Mouse (Mus musculus) myocyte (in vitro differentiated cells): Measurements from ENCODE around the gene Atxn7. TPM values are rescaled to one million over a fixed set of nuclear protein-coding genes. Genes with fewer than 3 reads are reported as not detected.

Source experiments
- H3K27me3 ChIP-seq: one replicate; pipeline ENCODE4 v1.6.1; 2011; ENCODE audit not compliant: control insufficient read depth, insufficient read depth, insufficient read length
- H3K36me3 ChIP-seq: one replicate; pipeline ENCODE4 v1.6.1; 2011; ENCODE audit not compliant: control insufficient read depth, insufficient read depth
- H3K4me2 ChIP-seq: one replicate; pipeline ENCODE4 v1.6.1; 2011; ENCODE audit warnings: low read depth, control low read depth
- H3K4me3 ChIP-seq: one replicate; pipeline ENCODE4 v1.5.1; 2011; ENCODE audit warnings: mild to moderate bottlenecking, control low read depth, moderate library complexity
- H3K79me2 ChIP-seq: one replicate; pipeline ENCODE4 v1.6.1; 2011; ENCODE audit not compliant: control insufficient read depth, insufficient read depth
- H3ac ChIP-seq: one replicate; pipeline ENCODE4 v1.6.1; 2011; ENCODE audit not compliant: control insufficient read depth, insufficient read length
- CEBPB ChIP-seq: IDR thresholded peaks from 2 replicates; pipeline ENCODE4 v1.6.1; 2011; ENCODE audit warnings: mild to moderate bottlenecking, moderate library complexity; ENCODE audit not compliant: poor library complexity, insufficient read depth, severe bottlenecking
- E2F4 ChIP-seq: IDR thresholded peaks from one replicate; pipeline ENCODE4 v1.6.1; 2011; ENCODE audit warnings: mild to moderate bottlenecking, control low read depth, moderate library complexity; ENCODE audit not compliant: insufficient read depth
- MAX ChIP-seq: IDR thresholded peaks from one replicate; pipeline ENCODE4 v1.6.1; 2011; ENCODE audit warnings: low read depth, mild to moderate bottlenecking, control low read depth
- MYOD1 ChIP-seq, 3 experiments: IDR thresholded peaks; one replicate each; pipeline ENCODE4 v1.6.1; 2011; ENCODE audit warnings: control low read depth in 2 of 3, low read depth in 2 of 3, mild to moderate bottlenecking in 2 of 3, moderate library complexity in 1 of 3; ENCODE audit not compliant: insufficient read length in 2 of 3, control insufficient read depth in 1 of 3
- MYOG ChIP-seq, 3 experiments: IDR thresholded peaks; one replicate each; pipeline ENCODE4 v1.6.1; 2011; ENCODE audit warnings: control low read depth in 2 of 3, low read depth in 2 of 3, mild to moderate bottlenecking in 2 of 3; ENCODE audit not compliant: insufficient read length in 2 of 3, control insufficient read depth in 1 of 3, insufficient read depth in 1 of 3
- POLR2A ChIP-seq: IDR thresholded peaks from one replicate; pipeline ENCODE4 v1.6.1; 2011; ENCODE audit warnings: low read depth, mild to moderate bottlenecking, control low read depth, moderate library complexity; ENCODE audit not compliant: insufficient read length
- POLR2AphosphoS2 ChIP-seq: IDR thresholded peaks from one replicate; pipeline ENCODE4 v1.6.1; 2011; ENCODE audit warnings: low read depth, control low read depth; ENCODE audit not compliant: insufficient read length
- REST ChIP-seq: IDR thresholded peaks from one replicate; pipeline ENCODE4 v1.6.1; 2011; ENCODE audit warnings: mild to moderate bottlenecking, control low read depth, moderate library complexity; ENCODE audit not compliant: insufficient read depth, insufficient read length
- SRF ChIP-seq: IDR thresholded peaks from one replicate; pipeline ENCODE4 v1.6.1; 2011; ENCODE audit warnings: low read depth; ENCODE audit not compliant: control insufficient read depth, insufficient read length
- TCF12 ChIP-seq: IDR thresholded peaks from one replicate; pipeline ENCODE4 v1.6.1; 2011; ENCODE audit warnings: mild to moderate bottlenecking, control low read depth; ENCODE audit not compliant: poor library complexity, insufficient read depth, severe bottlenecking
- TCF3 ChIP-seq: IDR thresholded peaks from one replicate; pipeline ENCODE4 v1.6.1; 2011; ENCODE audit warnings: low read depth, control low read depth; ENCODE audit not compliant: insufficient read length
- USF1 ChIP-seq: IDR thresholded peaks from one replicate; pipeline ENCODE4 v1.6.1; 2011; ENCODE audit warnings: low read depth, mild to moderate bottlenecking, control low read depth, moderate library complexity
- polyA plus RNA-seq: library from polyadenylated mRNA; unstranded; fragments of >200 nt; fragmentation: generic; extraction: Trizol; gene quantifications from one replicate; pipeline ENCODE4 v1.2.1, GENCODE M21; 2012; ENCODE audit warnings: missing spikeins

Gene Atxn7
- polyA plus RNA-seq, 1 experiment = 1.4 TPM

- no peak overlapping the region for H3K4me3 ChIP-seq
- no peaks in the 10 kb centered on the region for H3K36me3 ChIP-seq
- no peak overlapping the region for H3ac ChIP-seq
- H3K4me2 ChIP-seq = no peak overlapping the region
- TF ChIP-seq TCF3 (no peak), MYOD1 (IDR thresholded peaks at IDR 0.05; ENCODE audit: control insufficient read depth in 1 of 3, insufficient read length in 2 of 3, low read depth in 2 of 3) (no peak), MYOG (IDR thresholded peaks at IDR 0.05; ENCODE audit: control insufficient read depth in 1 of 3, insufficient read depth in 1 of 3, insufficient read length in 2 of 3, low read depth in 2 of 3) (no peak), REST (no peak), MAX (no peak), POLR2AphosphoS2 (no peak), CEBPB (no peak), SRF (no peak), TCF12 (no peak), POLR2A (no peak), E2F4 (no peak), USF1 (no peak)
- no peaks in the 10 kb centered on the region for H3K79me2 ChIP-seq
- no peaks in the 10 kb centered on the region for H3K27me3 ChIP-seq
Observed at GRCm38 (mm10) chr14:13981286-13981685, 20.0 kb downstream of the Atxn7 start.

- Histone ChIP-seq H3K36me3 (no peaks in the 10 kb centered on the region), H3K4me3 (no peak overlapping the region), H3K4me2 (no peak overlapping the region), H3ac (no peak overlapping the region), H3K79me2 (no peaks in the 10 kb centered on the region), H3K27me3 (no peaks in the 10 kb centered on the region)
- TF ChIP-seq POLR2AphosphoS2 = no peak
- no peak for TF ChIP-seq E2F4
- no peak for TF ChIP-seq POLR2A
- no peak for TF ChIP-seq MYOG (IDR thresholded peaks at IDR 0.05; ENCODE audit: control insufficient read depth in 1 of 3, insufficient read depth in 1 of 3, insufficient read length in 2 of 3, low read depth in 2 of 3)
- TF ChIP-seq USF1 = no peak
- TF ChIP-seq SRF = no peak
- TF ChIP-seq CEBPB = no peak
- TF ChIP-seq MYOD1 (IDR thresholded peaks at IDR 0.05; ENCODE audit: control insufficient read depth in 1 of 3, insufficient read length in 2 of 3, low read depth in 2 of 3) = no peak
- TF ChIP-seq MAX = no peak
- TF ChIP-seq TCF3 = no peak
- no peak for TF ChIP-seq TCF12
- TF ChIP-seq REST = no peak
Observed at GRCm38 (mm10) chr14:13982174-13982573, 20.9 kb downstream of the Atxn7 start.

GRCm38 (mm10) chr14:13988397-13988796, 27.2 kb downstream of the Atxn7 start:
- H3K4me3 ChIP-seq = no peak overlapping the region
- no peaks in the 10 kb centered on the region for H3K27me3 ChIP-seq
- TF ChIP-seq E2F4 (no peak), CEBPB (no peak), TCF12 (no peak), MAX (no peak), TCF3 (no peak), MYOD1 (IDR thresholded peaks at IDR 0.05; ENCODE audit: control insufficient read depth in 1 of 3, insufficient read length in 2 of 3, low read depth in 2 of 3) (no peak), USF1 (no peak), REST (no peak), SRF (no peak), POLR2A (no peak), MYOG (IDR thresholded peaks at IDR 0.05; ENCODE audit: control insufficient read depth in 1 of 3, insufficient read depth in 1 of 3, insufficient read length in 2 of 3, low read depth in 2 of 3) (no peak), POLR2AphosphoS2 (no peak)
- H3K36me3 ChIP-seq = no peaks in the 10 kb centered on the region
- H3K79me2 ChIP-seq = no peaks in the 10 kb centered on the region
- no peak overlapping the region for H3K4me2 ChIP-seq
- H3ac ChIP-seq = no peak overlapping the region

- Histone ChIP-seq H3K27me3 (no peaks in the 10 kb centered on the region), H3K79me2 (no peaks in the 10 kb centered on the region), H3K4me3 (no peak overlapping the region), H3K4me2 (no peak overlapping the region), H3K36me3 (no peaks in the 10 kb centered on the region), H3ac (no peak overlapping the region)
- TF ChIP-seq MAX (no peak), POLR2AphosphoS2 (no peak), REST (no peak), CEBPB (no peak), MYOD1 (IDR thresholded peaks at IDR 0.05; ENCODE audit: control insufficient read depth in 1 of 3, insufficient read length in 2 of 3, low read depth in 2 of 3) (no peak), SRF (no peak), MYOG (IDR thresholded peaks at IDR 0.05; ENCODE audit: control insufficient read depth in 1 of 3, insufficient read depth in 1 of 3, insufficient read length in 2 of 3, low read depth in 2 of 3) (no peak), TCF12 (no peak), E2F4 (no peak), POLR2A (no peak), TCF3 (no peak), USF1 (no peak)
Observed at GRCm38 (mm10) chr14:13990741-13991140, 29.5 kb downstream of the Atxn7 start.
